Mouse (Mus musculus): ENCODE data around the gene Cdr2l. TPM values are rescaled to one million over a fixed set of nuclear protein-coding genes. Genes with fewer than 3 reads are reported as not detected.
"Not testable (repeated sequence)": the region's sequence is repeated elsewhere in the genome, so short reads cannot be mapped to it uniquely, and the experiment has no call there.

Gene Cdr2l
- polyA plus RNA-seq, 1 experiment from 2014 or later: 16.4 TPM

GRCm38 (mm10) chr11:115372737-115373136 is 9.0 kb upstream of the Cdr2l start:
- 51% methylated on average over 2 of the region's 2 CpGs for WGBS
- Histone ChIP-seq H3K4me1 (peaks cover 12% of the 10 kb centered on the region), H3K9me3 (no peaks in the 10 kb centered on the region), H3K4me3 (no peak overlapping the region), H3K27me3 (replicated peaks; ENCODE audit: low read depth, poor library complexity, severe bottlenecking) (peaks cover 96% of the 10 kb centered on the region), H3K36me3 (replicated peaks) (no peaks in the 10 kb centered on the region), H3K27ac (replicated peaks) (no peak overlapping the region)
- DNase-seq (ENCODE audit: low spot score): no peak

- Histone ChIP-seq H3K27me3 (replicated peaks; ENCODE audit: low read depth, poor library complexity, severe bottlenecking) (peaks cover 83% of the 10 kb centered on the region), H3K27ac (replicated peaks) (peak overlapping the region; percentile 14; the same call in 1 of the 2 replicates)
These were observed 7.7 kb upstream of the Cdr2l start for GRCm38 (mm10) chr11:115373805-115374694.

GRCm38 (mm10) chr11:115374695-115375425 is 6.9 kb upstream of the Cdr2l start:
- no peaks in the 10 kb centered on the region for H3K36me3 ChIP-seq (replicated peaks)
- no peak for DNase-seq (ENCODE audit: low spot score)
- H3K4me1 ChIP-seq: peaks cover 11% of the 10 kb centered on the region
- H3K27ac ChIP-seq (replicated peaks): no peak overlapping the region
- peaks cover 75% of the 10 kb centered on the region for H3K27me3 ChIP-seq (replicated peaks; ENCODE audit: low read depth, poor library complexity, severe bottlenecking)
- 0 out of 2 replicates have a peak, but pooled peaks cover 2% of the 10 kb centered on the region for H3K9me3 ChIP-seq
- peak overlapping the region; percentile 59 for H3K4me3 ChIP-seq
- WGBS: 64% methylated on average over 12 of the region's 12 CpGs

More at GRCm38 (mm10) chr11:115373805-115374694, 7.7 kb upstream of the Cdr2l start:
- no peaks in the 10 kb centered on the region for H3K36me3 ChIP-seq (replicated peaks)
- 0 out of 2 replicates have a peak, but pooled peaks cover 2% of the 10 kb centered on the region for H3K9me3 ChIP-seq
- WGBS: 2% methylated on average over 30 of the region's 30 CpGs
- DNase-seq (ENCODE audit: low spot score): peak; percentile 54
- H3K4me1 ChIP-seq: peaks cover 11% of the 10 kb centered on the region
- peak overlapping the region; percentile 59 for H3K4me3 ChIP-seq

GRCm38 (mm10) chr11:115376722-115377121 is 5.0 kb upstream of the Cdr2l start:
- Histone ChIP-seq H3K4me1 (peaks cover 20% of the 10 kb centered on the region), H3K9me3 (0 out of 2 replicates have a peak, but pooled peaks cover 2% of the 10 kb centered on the region), H3K4me3 (no peak overlapping the region), H3K36me3 (replicated peaks) (no peaks in the 10 kb centered on the region), H3K27ac (replicated peaks) (no peak overlapping the region), H3K27me3 (replicated peaks; ENCODE audit: low read depth, poor library complexity, severe bottlenecking) (peaks cover 57% of the 10 kb centered on the region)
- no peak for DNase-seq (ENCODE audit: low spot score)
- 73% methylated on average over 7 of the region's 7 CpGs for WGBS

- Histone ChIP-seq H3K36me3 (replicated peaks) (no peaks in the 10 kb centered on the region), H3K27ac (replicated peaks) (no peak overlapping the region), H3K27me3 (replicated peaks; ENCODE audit: low read depth, poor library complexity, severe bottlenecking) (peaks cover 51% of the 10 kb centered on the region), H3K9me3 (0 out of 2 replicates have a peak, but pooled peaks cover 2% of the 10 kb centered on the region), H3K4me1 (peaks cover 23% of the 10 kb centered on the region), H3K4me3 (no peak overlapping the region)
- no peak for DNase-seq (ENCODE audit: low spot score)
- 90% methylated on average over 4 of the region's 4 CpGs for WGBS
These were observed 4.5 kb upstream of the Cdr2l start for GRCm38 (mm10) chr11:115377254-115377653.

- Histone ChIP-seq H3K4me1 (peaks cover 29% of the 10 kb centered on the region), H3K36me3 (replicated peaks) (no peaks in the 10 kb centered on the region), H3K4me3 (no peak overlapping the region), H3K27me3 (replicated peaks; ENCODE audit: low read depth, poor library complexity, severe bottlenecking) (peaks cover 46% of the 10 kb centered on the region), H3K27ac (replicated peaks) (no peak overlapping the region), H3K9me3 (0 out of 2 replicates have a peak, but pooled peaks cover 2% of the 10 kb centered on the region)
- 78% methylated on average over 7 of the region's 7 CpGs for WGBS
- no peak for DNase-seq (ENCODE audit: low spot score)
These were observed 3.9 kb upstream of the Cdr2l start for GRCm38 (mm10) chr11:115377854-115378253.

GRCm38 (mm10) chr11:115381276-115381675 is 440 bp upstream of the Cdr2l start:
- peak overlapping the region; percentile 97; the same call in 1 of the 2 replicates for H3K27ac ChIP-seq (replicated peaks)
- no peak for DNase-seq (ENCODE audit: low spot score)
- H3K36me3 ChIP-seq (replicated peaks): peaks cover under 1% of the 10 kb centered on the region; the same call in 1 of the 2 replicates
- 0 out of 2 replicates have a peak, but pooled peaks cover 2% of the 10 kb centered on the region for H3K9me3 ChIP-seq
- peak overlapping the region; percentile 92 for H3K4me3 ChIP-seq
- WGBS: 9% methylated on average over 9 of the region's 9 CpGs
- peaks cover 28% of the 10 kb centered on the region for H3K27me3 ChIP-seq (replicated peaks; ENCODE audit: low read depth, poor library complexity, severe bottlenecking)
- H3K4me1 ChIP-seq: peaks cover 51% of the 10 kb centered on the region

GRCm38 (mm10) chr11:115382891-115383290 is 1.2 kb downstream of the Cdr2l start:
- Histone ChIP-seq H3K36me3 (replicated peaks) (peaks cover 6% of the 10 kb centered on the region), H3K4me1 (peaks cover 51% of the 10 kb centered on the region), H3K9me3 (0 out of 2 replicates have a peak, but pooled peaks cover 1% of the 10 kb centered on the region), H3K4me3 (peak overlapping the region; percentile 92), H3K27me3 (replicated peaks; ENCODE audit: low read depth, poor library complexity, severe bottlenecking) (peaks cover 17% of the 10 kb centered on the region), H3K27ac (replicated peaks) (peak overlapping the region; percentile 97; the same call in 1 of the 2 replicates)
- no peak for DNase-seq (ENCODE audit: low spot score)
- WGBS: 16% methylated on average over 5 of the region's 5 CpGs

- H3K4me3 ChIP-seq: peak overlapping the region; percentile 92
- H3K9me3 ChIP-seq: no peaks in the 10 kb centered on the region
- H3K27ac ChIP-seq (replicated peaks): peak overlapping the region; percentile 61; the same call in 1 of the 2 replicates
- H3K27me3 ChIP-seq (replicated peaks; ENCODE audit: low read depth, poor library complexity, severe bottlenecking): peaks cover 17% of the 10 kb centered on the region
- peaks cover 51% of the 10 kb centered on the region for H3K4me1 ChIP-seq
- DNase-seq (ENCODE audit: low spot score): no peak
- WGBS: 53% methylated on average over 16 of the region's 16 CpGs
- H3K36me3 ChIP-seq (replicated peaks): peaks cover 12% of the 10 kb centered on the region
These were observed 2.2 kb downstream of the Cdr2l start for GRCm38 (mm10) chr11:115383701-115384474.

- 48% methylated on average over 5 of the region's 5 CpGs for WGBS
- no peaks in the 10 kb centered on the region for H3K9me3 ChIP-seq
- H3K36me3 ChIP-seq (replicated peaks): peaks cover 15% of the 10 kb centered on the region
- peaks cover 51% of the 10 kb centered on the region for H3K4me1 ChIP-seq
- H3K27ac ChIP-seq (replicated peaks): peak overlapping the region; percentile 61
- H3K4me3 ChIP-seq: peak overlapping the region; percentile 92
- H3K27me3 ChIP-seq (replicated peaks; ENCODE audit: low read depth, poor library complexity, severe bottlenecking): peaks cover 17% of the 10 kb centered on the region
- DNase-seq (ENCODE audit: low spot score): peak; percentile 38
These were observed 2.9 kb downstream of the Cdr2l start for GRCm38 (mm10) chr11:115384587-115384986.

- Histone ChIP-seq H3K27me3 (replicated peaks; ENCODE audit: low read depth, poor library complexity, severe bottlenecking) (peaks cover 17% of the 10 kb centered on the region), H3K36me3 (replicated peaks) (peaks cover 36% of the 10 kb centered on the region), H3K4me1 (peaks cover 43% of the 10 kb centered on the region)
- H3K4me3 ChIP-seq; H3K9me3 ChIP-seq; H3K27ac ChIP-seq (replicated peaks); DNase-seq (ENCODE audit: low spot score): not testable (repeated sequence)
- WGBS: 85% methylated on average over 3 of the region's 3 CpGs
These were observed 5.1 kb downstream of the Cdr2l start for GRCm38 (mm10) chr11:115386859-115387258.

GRCm38 (mm10) chr11:115391358-115391757 is 9.6 kb downstream of the Cdr2l start:
- WGBS: 93% methylated on average over 7 of the region's 7 CpGs
- Histone ChIP-seq H3K27me3 (replicated peaks; ENCODE audit: low read depth, poor library complexity, severe bottlenecking) (peaks cover 13% of the 10 kb centered on the region), H3K4me1 (peaks cover 13% of the 10 kb centered on the region), H3K4me3 (no peak overlapping the region), H3K9me3 (no peaks in the 10 kb centered on the region), H3K36me3 (replicated peaks) (peaks cover 80% of the 10 kb centered on the region), H3K27ac (replicated peaks) (no peak overlapping the region)
- no peak for DNase-seq (ENCODE audit: low spot score)
